Mouse (Mus musculus): ENCODE measurements around the gene Homez.

Homez gene

DNA sequence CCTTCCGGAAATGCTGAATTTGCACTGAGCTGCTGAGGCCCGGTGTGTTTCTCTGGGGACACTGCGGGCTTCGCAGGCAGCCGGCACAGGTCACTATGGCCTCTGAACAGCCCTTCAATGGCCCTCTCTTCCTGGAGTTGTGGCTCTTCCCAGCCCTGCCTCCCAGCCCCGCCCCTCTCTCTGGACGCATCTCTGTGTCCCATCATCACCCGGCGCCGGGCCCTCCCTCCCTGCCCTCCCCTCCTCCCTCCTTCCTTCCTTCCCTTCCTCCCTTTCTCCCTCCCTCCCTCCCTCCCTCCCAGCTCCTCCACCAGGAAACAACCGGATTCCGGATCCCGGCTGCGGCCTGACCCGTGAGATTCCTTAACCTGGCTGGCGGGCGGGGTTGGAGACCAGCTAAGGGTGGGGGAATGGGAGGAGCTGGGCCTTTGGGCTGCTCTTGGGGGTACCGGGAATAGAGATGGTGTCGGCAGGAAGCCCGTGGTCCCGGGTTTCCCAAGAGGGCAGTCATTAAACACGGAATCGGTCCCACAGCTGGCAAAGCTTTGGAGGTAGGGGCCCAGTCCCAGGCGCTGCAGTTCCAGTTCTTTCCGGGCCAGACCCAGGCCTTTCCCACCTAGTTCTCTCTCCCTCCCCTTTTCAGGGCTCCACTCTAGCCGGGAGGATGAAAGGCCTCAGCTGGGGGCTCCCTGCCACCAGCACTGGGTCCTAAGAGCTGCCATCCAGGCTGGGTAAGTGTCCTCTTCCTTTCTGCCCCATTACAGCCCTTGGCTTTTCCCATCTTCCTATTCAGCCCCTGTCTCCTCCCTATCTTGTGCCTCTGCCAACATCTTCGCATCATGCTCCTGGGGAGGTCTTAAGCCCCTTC is 12.6 kb upstream of the Homez start, which contains the start of the genes Bcl2l2 and Gm20521:
TSS of gene Bcl2l2 (plus strand) at position 224 of the 868 bp plus-strand sequence.
TSS of gene Gm20521 (plus strand) at position 288 of the 868 bp plus-strand sequence.
- TF ChIP-seq GATA4 (IDR thresholded peaks at IDR 0.05; ENCODE audit: insufficient replicate concordance, low read length) = no peak

DNA sequence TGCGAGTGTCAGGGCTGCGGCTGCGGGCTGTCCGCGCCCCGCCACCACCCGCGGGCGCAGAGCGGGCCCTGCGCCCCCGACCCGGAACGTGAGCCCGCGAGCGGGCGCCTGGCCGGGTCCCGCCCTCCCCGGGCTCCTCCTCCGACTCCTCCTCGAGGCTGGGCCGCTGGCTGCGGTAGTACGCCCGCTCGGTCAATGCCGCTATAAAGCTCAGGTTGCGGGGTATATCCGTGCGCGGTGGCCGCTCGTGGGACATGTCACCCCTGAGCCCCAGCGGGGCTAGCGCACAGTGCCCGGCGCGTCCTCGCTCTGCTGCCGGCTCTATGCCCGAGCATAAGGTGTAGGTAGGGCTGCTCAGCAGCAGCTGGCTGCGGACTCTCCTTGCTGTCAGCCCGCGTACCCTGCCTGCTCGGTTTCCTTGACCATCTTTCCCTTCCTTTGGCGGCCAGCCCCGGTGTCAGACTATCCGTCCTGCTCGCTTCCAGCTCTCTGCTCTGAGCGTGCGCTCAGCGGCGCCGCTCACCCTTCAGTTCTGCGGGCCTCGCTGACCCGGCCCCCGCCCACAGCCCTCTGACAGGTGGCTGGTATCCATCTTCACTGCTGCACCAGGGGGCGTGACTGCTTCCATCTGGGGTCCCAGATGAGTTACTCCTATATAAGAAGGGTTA is 6.4 kb upstream of the Homez start, which contains the start of gene Ppp1r3e:
TSS of gene Ppp1r3e (minus strand) at position 503 of the 668 bp plus-strand sequence.
- TF ChIP-seq GATA4 (IDR thresholded peaks at IDR 0.05; ENCODE audit: insufficient replicate concordance, low read length) = no peak

DNA sequence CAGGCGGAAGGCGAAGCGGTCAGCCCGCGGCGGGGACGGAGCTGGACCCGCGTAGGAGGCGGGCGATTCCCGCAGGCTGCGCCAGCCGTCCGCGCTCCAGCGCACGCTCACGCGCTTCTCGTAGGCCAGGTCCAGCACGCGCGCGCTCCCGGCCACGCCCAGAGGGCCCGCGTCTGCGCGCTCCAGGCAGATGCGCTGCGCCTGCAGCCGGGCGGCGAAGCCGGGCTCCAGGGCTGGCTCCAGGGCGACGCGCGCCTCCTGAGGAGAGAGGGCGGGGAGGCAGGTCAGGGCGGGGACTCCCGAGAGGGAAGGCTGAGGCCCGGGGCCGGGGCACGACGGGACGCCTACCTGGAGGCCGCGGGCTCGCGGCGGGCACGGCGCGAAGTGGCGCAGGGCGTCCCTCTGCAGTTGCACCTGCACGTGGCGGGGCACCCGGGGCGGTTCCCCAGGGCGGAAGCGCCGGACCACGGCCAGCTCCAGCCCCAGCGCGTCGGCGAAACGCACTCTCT is 5.8 kb upstream of the Homez start:
- TF ChIP-seq GATA4 (IDR thresholded peaks at IDR 0.05; ENCODE audit: insufficient replicate concordance, low read length) = no peak

DNA sequence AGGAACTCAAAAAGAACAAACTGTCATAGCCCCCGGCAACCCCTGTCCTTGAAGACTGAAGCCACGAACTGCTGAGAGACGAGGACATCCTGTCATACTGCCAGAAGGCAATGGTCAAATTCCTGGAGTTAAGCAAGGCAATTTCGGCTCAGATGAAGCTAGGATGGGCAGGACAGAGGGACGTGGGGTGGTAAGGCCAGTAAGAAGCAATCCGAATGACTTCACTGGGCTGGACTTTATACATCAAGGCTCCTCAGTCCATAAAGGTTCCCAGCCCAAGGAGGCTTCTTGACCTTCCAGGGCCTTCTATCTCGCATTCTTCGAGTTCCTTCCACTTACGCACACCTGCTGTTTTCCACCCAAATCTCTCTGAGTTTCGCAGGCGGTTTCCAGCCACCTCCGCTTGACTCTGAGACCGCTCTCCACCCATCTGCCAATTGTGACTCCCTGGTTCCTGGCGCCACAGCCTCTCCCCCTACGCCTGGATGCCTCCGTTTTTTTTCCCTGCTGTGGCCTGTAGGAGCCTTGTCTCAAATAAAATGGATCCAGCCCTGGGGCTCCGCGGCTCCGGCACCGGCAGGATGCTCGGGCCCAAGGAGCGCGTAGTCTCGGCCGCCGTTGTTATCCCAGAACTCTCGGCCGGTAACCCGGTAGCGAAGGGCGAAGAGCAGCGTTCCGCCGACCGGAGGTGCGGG is 5.2 kb upstream of the Homez start:
- TF ChIP-seq GATA4 (IDR thresholded peaks at IDR 0.05; ENCODE audit: insufficient replicate concordance, low read length) = no peak

DNA sequence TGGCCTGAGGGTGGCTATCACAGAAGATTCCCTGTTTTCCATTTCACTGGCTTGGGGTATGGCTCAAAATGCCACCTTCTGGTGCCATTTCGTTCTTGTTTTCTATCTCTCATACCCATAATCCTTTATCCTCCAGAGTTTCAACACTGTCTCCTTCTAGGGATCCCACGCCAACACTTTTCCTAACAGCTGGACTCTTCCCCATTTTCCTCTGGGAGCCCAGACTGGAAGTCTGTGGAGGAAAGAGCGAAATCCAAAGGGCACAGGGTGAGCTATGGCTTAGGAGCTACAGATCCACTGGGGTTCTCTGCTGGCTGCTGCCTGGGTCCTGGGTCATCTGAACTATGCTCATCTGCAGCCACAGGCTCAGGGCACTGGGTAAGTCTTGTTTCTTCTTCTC is 3.4 kb upstream of the Homez start:
- TF ChIP-seq GATA4 (IDR thresholded peaks at IDR 0.05; ENCODE audit: insufficient replicate concordance, low read length) = no peak

DNA sequence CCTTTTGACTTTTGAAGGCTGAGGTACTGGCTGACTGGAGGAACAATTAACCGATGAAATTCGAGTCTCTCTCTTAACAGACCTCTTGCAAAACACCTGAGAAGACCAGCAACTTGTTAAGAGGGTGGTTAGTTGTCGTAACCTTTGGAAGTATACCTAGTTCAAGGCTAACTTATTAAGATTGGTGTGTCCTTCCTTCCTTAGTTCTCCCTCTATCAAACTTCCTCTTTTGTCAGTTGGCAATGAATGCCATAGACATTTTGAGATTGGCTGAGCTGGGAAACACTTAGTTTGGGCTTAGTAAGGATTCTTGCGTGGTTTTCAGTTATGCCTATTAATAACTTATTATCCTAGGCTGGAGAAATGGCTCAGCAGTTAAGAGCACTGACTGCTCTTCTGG is 2.7 kb downstream of the Homez start:
- TF ChIP-seq GATA4 (IDR thresholded peaks at IDR 0.05; ENCODE audit: insufficient replicate concordance, low read length) = no peak

DNA sequence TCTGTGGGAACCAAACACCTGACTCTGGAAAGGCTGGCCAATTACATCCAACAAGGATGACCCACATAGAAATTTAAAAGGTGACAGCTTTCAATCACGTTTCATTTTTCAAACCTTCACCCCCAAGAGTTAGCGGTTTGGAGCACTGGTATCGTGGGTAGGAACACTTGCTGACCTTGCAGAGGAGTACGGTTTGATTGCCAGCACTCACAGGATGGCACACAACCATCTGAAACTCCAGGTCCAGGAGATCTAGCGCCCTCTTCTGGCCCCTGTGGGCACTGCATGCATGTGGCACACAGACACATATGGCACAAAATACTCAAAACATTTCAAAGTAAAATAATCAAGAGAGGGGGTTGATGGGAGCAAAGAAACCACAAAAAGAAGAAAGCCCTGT is 3.8 kb downstream of the Homez start:
- no peak for TF ChIP-seq GATA4 (IDR thresholded peaks at IDR 0.05; ENCODE audit: insufficient replicate concordance, low read length)

DNA sequence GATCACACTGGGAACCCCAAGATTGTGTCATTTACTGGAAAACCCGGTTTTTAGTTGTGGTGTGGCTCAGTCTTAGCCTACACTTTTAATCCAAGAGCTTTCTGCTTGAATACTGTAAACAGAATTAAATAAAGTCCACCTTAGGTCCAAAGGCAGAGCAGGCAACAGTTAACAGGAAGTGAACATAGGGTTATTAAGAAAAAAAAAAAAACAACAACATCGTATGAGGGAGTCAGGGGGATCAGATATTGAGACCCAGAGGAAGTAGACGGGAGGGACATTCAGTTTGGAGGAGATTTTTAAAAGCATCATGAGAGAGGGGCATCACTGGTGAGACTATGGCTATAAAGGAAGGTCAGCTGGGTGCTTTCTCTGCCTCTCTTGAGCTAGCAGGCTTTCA is 4.5 kb downstream of the Homez start:
- no peak for TF ChIP-seq GATA4 (IDR thresholded peaks at IDR 0.05; ENCODE audit: insufficient replicate concordance, low read length)

DNA sequence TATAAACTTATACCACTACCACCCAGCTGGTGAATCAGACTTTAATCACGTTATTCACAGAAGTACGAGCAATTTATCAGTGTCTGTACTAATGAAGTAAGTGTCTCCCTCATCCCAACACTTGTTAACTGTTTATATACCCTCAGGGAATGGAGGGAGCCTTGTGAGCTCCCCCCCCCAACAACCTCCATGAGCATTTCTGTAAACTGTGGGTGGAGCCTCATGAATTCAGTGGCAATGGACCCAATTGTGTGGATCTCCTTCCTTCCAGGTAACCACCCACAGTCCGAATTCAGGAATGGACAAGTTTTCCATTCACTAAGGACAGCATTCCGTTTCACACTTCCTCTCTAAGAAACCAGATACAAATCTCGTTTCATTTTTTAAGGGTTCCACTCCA is 5.1 kb downstream of the Homez start:
- TF ChIP-seq GATA4 (IDR thresholded peaks at IDR 0.05; ENCODE audit: insufficient replicate concordance, low read length) = no peak

DNA sequence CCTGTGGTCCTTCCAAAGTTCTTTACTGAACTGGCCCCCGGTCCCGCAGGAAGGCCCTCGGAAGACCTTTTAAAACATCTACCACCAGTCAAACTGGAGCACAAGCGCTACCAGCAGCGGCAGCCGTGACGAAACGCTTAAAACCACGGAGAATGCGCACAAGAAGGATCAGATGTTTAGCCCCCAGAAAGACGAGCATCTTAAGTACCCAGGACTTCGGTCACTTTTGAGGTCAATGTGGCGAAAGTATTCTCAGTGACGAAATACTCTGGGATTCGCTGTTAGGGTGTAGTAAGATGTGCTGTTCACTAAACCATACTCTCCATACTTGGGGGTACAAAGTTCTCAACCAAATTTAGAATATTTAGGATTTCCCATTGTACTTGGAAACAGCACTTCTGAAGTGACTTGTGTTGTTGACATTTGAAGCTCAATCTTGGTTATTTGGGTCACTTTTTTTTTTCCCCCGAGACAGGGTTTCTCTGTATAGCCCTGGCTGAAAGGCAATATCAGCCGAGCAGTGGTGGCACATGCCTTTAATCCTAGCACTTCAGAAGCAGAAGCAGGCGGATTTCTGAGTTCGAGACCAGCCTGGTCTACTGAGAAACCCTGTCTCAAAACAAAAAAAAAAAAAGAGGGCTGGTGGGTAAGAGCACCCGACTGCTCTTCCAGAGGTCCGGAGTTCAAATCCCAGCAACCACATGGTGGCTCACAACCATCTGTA is 6.3 kb downstream of the Homez start:
- no peak for TF ChIP-seq GATA4 (IDR thresholded peaks at IDR 0.05; ENCODE audit: insufficient replicate concordance, low read length)

DNA sequence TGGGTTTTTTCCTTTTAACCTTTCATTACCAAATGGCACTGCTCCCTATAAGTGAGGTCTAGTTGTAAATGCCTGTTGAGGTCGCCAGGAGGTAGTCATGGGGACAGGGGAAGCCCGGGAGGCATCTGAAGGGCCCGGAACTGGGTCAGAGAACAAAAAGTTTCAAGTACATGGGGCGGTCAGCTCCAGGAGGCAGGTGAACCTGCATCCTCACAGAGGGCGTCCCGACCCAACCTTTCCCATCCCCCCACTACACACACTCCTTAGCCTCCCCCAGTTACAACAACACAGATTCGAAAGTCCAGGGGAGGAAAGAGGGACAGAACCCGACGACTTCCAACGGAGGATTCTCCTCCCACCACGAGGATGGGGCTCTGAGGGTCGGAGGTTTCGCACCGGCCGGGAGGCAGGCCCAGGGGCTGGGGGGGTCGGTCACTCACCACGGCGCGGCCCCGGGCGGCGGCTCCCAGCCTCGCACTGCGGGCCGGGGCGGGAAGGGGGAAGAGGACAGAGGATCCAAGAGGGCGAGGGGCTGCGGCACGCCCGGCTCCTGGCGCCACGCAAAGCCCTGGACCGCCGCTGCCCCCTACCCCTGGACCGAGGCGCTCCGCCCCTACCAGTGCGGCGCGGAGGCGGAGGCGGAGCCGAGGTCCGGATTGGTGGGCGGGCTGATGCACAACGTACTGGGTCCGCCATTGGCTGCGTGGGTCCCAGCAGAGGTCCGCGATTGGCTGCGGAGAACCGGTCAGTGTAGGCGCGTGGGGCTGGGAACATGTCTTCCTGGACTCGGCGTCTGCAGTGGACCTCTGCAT is 7.1 kb downstream of the Homez start:
- no peak for TF ChIP-seq GATA4 (IDR thresholded peaks at IDR 0.05; ENCODE audit: insufficient replicate concordance, low read length)

DNA sequence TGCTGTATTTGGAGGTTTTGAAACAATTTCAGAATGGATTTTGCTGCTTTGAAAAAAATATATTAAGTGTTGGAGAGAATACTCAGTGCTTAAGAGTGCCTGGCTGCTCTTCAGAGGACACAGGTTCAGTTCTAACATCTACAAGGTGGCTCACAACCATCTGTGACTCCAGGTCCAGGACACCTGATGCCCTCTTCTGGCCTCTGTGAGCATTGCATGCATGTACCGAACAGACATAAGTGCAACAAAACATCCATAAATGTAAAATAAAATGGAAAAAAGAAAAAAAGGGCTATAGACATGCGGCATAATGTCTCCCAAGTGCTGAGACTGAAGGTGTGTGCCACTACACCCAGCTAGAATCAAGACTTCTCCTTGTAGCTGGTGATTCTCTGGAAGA is 10.2 kb downstream of the Homez start:
- no peak for TF ChIP-seq GATA4 (IDR thresholded peaks at IDR 0.05; ENCODE audit: insufficient replicate concordance, low read length)

DNA sequence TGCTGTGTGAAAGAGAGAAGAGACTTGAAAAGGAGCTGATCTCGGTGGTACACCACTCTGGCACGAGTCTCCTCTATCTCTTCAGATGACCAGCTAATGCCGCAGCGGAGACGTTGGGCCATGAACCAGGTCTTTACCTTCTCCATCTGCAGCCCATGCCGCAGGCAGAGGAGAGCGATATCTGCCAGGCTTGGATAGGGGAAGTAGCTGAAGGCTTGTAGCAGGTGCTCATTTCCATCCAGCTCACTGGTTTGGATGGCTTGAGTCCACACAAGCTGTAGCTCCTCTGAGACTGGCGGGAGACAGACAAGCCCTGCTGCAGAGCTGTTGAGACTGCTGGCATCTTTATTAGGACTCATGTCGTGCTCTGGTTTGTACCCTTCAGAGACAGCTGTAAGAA is 12.9 kb downstream of the Homez start:
- no peak for TF ChIP-seq GATA4 (IDR thresholded peaks at IDR 0.05; ENCODE audit: insufficient replicate concordance, low read length)

DNA sequence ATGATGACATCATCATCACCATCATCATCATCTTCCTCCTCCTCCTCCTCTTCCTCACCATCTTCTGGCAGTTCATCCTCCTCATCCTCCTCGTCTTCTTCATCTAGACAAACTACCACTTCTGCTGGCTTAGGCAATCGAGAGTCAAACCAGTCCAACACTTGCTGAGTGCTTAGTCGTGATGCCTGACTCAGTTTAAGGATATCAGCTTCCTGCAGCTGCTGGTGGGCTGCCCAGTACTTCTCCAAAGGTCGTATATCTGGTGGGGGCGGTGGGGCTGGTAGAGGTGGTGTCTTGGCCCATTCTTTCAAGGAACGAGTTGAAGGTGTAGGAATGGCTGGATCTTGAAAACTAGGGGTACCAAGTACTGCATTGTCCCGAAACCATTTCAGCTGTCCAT is 14.1 kb downstream of the Homez start:
- TF ChIP-seq GATA4 (IDR thresholded peaks at IDR 0.05; ENCODE audit: insufficient replicate concordance, low read length) = no peak
